Mouse (Mus musculus): ENCODE data around the gene Ttc36. TPM values are rescaled to one million over a fixed set of nuclear protein-coding genes. Genes with fewer than 3 reads are reported as not detected.

The Ttc36 gene
- total RNA-seq (2014; fragmentation: Nextera tagmentation) (not detected in 2 replicates), total RNA-seq (2017) (not detected in 2 replicates)

DNA sequence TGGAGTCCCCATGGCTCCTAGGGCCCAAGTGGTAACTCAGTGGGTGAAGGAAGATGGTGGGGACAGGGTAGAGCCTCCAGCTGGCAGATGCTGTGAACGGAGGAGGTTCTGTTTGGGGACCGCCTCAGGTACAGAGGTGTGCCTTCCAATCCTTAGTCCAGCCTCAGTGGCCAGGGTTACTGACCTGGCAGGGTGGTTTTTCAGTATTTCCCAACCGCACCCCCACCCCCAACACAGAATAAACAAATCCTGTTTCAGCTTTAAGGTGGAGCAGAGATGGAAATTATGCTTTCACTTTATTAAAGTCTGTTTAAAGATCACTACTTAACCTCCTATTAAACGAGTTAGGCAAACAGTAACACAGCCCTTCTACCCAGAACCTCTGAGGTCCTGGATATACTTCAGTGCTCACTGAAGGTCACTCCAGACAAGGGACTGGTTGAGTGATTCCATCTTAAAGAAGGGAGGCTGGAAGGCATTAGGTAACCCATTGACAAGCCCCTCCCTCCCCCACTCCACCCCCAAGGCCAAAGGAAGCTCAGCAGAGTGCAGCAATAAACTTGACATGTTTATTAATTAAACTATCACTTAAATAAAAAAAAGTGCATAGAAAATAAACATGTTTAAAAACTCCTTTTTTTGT, at the start of gene Ttc36:
Ttc36 (minus strand) TSS at position 265 of the 643 bp plus-strand sequence.
- ATAC-seq (replicated peaks; ENCODE audit: low FRiP score, low TSS enrichment, poor library complexity, severe bottlenecking) = no peak

DNA sequence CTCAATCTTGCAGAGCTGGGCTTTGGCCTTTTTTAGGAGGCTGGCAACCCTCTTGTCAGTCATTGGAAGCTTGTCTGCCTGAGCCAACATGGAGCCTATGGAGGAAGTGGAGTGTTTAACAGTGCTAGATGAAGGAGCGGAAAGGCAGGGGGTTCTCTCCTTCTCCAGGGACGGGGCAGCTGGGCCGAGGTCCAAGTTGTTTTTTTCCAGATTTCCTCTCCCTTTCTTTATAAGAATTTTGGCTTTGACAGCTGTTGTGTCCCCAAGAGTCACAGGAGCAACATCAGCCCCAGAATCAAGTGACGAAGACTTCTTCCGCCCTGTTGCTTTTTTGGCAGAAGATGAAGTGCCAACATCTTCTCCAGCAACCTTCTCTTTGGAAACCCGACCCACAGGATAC, 44.6 kb upstream of the Ttc36 start:
- ATAC-seq (replicated peaks; ENCODE audit: low FRiP score, low TSS enrichment, poor library complexity, severe bottlenecking) = no peak

DNA sequence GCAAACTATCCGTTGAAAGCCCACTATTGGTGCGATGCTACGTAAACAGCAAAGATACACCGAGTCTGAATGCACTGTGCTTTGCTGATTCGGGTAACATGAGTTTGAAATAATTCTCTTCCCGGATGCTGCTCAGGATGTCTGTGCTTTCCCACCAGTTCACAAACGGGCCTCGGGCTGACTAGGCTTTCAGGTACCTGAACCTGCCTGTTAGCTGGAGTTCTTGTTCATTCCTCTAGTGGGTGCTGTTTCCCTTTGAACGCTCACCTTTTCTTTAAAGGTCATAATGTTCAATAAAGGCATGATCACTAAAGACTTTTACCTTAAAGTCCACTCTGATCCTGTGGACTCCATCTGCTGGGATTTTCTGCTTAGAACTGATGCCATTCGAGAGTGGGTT, 38.4 kb upstream of the Ttc36 start:
- peak; percentile 67; the same call in 1 of the 2 replicates for ATAC-seq (replicated peaks; ENCODE audit: low FRiP score, low TSS enrichment, poor library complexity, severe bottlenecking)

DNA sequence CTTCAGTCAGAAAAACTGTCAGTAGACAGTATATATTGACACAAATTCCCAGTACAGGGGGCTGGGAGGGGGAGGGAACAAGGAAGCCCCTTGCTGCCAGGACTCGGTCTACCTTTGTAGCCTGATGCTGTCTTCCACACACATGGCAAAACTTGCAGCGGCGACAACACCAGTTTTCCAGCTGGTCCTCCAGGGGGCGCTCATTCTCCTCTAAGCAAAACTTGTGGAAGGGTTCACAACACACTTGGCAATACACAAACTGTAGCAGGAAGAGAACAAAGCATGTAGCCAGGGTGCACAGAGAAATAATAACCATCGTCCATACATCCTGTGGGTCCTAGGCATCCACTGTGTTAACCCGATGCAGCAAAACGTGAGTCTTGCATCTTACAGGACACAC, 33.6 kb upstream of the Ttc36 start:
- ATAC-seq (replicated peaks; ENCODE audit: low FRiP score, low TSS enrichment, poor library complexity, severe bottlenecking) = 0 out of 2 replicates have a peak, but pooled peaks have one; percentile 53

DNA sequence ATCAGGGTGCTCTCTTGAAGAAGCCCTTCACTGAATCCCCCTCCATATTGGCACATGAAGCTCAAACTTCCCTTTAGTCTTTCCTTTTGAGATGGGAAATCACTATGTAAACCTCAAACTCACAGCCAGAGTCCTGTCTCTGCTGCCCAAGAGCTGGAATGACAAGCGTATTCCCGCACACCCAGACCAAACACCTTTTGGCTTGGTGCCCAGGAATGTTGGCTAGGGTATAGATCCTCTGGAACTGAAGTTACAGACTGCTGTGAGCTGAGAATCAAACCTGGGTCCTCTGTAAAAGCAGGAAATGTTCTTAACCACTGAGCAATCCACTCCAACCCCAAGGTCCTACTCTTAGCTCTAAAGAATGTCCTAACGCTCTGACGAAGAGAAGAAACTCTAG, 29.5 kb upstream of the Ttc36 start:
- ATAC-seq (replicated peaks; ENCODE audit: low FRiP score, low TSS enrichment, poor library complexity, severe bottlenecking) = no peak

DNA sequence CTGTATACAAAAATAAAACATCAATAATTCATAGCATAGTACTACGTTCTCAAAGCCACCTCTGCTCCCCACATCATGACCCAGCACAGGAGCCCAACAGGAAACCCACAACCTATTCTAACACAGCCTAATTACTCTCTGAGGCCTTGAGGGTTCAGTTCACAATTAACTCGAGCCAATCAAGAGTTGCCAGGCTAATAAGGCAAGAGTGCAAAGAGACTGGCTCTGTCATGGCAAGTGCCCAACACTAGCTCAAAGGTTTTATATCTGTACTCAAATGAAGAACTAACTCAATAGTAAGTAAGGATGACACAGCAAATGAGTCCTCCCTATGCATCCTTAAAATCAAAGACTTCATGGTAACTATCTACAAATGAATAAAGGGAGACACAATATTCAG, 27.6 kb upstream of the Ttc36 start:
- no peak for ATAC-seq (replicated peaks; ENCODE audit: low FRiP score, low TSS enrichment, poor library complexity, severe bottlenecking)

DNA sequence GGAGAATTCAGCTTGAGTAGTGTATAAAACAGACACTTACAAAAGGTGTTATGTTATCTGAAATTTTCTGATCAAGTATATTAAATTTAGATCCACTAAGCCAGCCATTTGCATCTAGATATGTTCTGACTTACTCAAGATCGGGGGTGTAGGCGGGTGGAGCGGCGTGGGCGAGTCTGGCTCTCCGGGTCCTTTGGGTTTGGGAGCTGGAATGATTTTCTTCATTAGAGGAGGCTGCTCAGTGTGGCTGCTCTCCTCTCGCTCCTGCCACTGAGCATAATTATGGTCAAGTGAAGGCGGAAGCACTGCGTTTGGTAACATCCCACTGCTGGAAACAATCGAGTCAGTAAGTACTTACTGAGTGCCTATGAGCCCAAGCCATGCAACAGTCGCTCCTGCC, 26.1 kb upstream of the Ttc36 start:
- no peak for ATAC-seq (replicated peaks; ENCODE audit: low FRiP score, low TSS enrichment, poor library complexity, severe bottlenecking)

DNA sequence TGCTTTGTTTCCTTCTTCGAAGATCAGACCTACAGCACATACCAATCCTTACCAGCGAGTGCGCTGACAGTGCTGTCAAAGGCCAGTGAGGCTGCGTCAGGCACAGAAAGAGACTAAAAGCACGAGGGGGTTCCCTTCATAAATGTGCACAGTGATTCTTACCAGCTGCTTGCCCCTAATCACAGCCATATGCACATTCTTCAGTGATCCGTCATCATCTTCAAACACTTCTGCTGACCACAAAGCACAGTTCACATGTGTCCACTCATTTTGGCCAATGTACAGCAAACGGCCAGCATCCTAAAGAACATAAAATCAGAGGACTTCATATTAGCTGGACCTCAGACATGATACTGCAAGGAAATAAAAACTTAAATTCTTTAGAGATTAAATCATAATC, 23.8 kb upstream of the Ttc36 start:
- no peak for ATAC-seq (replicated peaks; ENCODE audit: low FRiP score, low TSS enrichment, poor library complexity, severe bottlenecking)

DNA sequence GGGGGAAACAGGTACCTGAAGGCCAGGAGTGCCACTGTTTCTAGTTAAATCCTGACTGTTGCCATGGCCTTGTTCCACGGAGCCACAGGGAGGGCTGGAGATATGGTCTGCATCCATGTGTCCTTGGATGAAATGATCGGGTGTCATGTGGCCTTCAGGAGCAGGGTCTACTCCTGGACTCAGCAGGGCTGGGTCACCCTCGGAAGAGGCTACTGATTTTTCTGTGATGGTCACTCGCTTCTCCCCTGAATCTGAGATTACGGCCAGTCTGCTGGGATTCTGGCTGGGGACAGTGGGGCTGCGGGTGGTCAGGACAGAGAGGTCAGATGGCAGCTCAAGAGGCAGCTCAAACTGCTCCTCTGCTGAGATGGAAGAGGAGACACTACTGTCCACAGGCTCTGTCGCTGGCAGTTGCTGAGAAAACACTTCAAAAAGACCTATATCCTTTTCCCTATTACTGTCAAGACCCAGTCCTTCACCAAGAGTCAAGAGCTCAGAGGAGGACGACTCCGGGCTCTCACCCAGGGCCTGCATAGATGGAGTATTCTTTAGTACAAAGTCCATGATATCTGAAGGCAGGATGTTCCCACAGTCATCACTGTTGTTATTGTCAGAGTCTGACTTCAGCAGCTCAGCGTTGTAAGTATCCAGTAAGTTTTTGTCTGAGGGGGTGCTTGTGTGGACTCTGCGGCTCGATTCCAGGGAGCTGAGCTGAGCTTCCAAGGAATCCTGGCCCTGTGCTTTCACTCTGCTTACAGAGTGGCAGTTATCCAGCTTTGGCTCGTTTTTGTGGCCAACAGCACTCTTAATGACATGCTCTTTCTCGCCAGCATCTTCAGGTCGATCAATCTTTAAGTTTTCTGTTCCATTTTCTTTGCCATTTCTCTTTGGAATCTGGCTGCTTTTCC, 17.3 kb upstream of the Ttc36 start:
- no peak for ATAC-seq (replicated peaks; ENCODE audit: low FRiP score, low TSS enrichment, poor library complexity, severe bottlenecking)

DNA sequence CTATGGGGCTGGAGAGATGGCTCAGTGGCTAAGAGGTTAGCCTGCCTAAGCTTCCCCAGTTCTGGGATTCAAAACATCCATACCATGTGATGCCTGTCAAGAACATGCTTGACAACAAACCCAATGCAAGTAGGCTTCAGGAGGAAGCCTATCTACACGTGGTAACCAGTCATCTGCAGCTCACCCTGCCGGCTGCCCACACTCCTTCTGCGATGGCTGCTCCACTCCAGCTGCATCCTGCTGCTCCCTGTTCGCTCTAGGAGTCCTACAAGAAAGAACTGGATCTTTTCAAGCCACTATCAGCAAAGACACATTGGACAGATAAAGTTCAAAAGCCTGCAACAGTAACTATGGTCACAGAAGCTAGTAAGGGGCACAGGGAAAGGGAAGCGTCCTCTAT, 14.7 kb upstream of the Ttc36 start:
- no peak for ATAC-seq (replicated peaks; ENCODE audit: low FRiP score, low TSS enrichment, poor library complexity, severe bottlenecking)

DNA sequence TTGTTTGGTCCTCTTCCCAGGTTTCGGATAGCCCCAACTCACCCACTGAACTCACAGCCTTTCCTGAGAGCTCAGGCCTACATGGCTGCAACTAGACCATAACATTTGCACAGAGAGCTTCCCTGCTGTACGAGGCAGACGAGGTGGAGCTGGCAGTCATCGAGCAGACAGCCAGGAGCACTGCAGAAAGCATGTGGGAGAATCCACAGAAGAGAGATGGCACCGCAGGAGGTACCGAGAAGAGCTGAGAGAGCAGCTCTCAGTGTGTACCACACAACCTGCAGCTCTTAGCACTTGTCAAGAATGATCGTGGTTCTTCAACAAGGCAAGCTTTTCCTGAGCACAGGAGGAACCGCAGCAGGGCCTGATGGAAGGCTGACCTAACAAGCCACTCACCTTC, 11.3 kb upstream of the Ttc36 start:
- ATAC-seq (replicated peaks; ENCODE audit: low FRiP score, low TSS enrichment, poor library complexity, severe bottlenecking) = no peak

DNA sequence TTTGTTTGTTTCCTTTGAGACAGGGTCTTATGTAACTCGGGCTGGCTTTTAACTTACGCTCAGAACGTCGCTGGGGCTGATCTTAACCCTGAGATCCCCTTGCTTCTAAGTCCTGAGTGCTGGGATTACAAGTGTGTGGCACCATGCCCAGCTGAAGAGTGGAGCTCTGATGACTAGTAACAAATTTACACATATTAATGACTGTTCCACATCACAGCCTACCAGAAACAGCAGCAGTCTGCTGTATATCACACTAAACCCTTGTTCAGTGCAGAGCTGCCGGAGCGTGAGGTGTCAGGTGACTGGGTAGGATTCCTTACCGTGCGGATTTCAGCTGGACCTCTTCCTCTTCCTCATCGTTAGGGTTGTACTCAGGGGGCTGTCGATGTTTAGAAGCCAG, 7.4 kb upstream of the Ttc36 start:
- no peak for ATAC-seq (replicated peaks; ENCODE audit: low FRiP score, low TSS enrichment, poor library complexity, severe bottlenecking)

DNA sequence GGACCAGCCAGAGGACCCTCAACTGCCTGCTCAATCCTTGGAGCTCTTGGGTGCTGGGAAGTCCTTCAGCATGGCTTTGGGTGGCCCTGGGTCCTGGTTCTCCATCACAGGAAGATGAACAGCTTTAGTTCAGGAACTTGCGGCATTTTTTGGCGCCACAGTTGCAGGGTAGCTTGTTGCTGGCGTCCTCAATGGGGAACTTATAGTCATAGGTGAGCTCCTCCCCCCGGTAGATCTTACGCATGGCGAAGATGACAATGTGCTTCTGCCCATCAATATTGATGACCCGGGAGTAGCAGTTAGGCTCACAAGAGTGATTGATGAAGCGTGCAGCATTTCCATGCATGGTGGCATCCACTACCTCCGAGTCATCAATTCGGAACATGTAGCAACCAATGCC, 4.9 kb upstream of the Ttc36 start:
- no peak for ATAC-seq (replicated peaks; ENCODE audit: low FRiP score, low TSS enrichment, poor library complexity, severe bottlenecking)

DNA sequence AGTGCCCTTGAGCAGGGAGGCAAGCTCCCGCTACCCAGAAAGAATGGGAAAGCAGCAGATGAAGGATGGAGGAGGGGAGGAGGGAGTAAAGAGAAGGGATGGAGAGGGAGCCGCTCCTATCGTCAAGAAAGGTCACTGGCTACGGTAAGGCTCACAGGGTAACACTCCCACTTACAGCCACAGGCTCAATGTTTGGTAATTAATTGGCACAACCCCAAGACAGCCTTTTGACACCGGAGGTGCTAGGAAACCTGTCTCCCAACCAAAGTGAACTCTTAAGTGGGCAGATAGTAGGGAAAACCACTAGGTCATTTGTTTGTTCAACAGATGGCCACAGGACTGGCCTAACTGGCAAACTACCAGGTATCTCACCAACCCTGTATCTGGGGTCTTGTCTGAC, 4.3 kb upstream of the Ttc36 start:
- ATAC-seq (replicated peaks; ENCODE audit: low FRiP score, low TSS enrichment, poor library complexity, severe bottlenecking) = no peak

DNA sequence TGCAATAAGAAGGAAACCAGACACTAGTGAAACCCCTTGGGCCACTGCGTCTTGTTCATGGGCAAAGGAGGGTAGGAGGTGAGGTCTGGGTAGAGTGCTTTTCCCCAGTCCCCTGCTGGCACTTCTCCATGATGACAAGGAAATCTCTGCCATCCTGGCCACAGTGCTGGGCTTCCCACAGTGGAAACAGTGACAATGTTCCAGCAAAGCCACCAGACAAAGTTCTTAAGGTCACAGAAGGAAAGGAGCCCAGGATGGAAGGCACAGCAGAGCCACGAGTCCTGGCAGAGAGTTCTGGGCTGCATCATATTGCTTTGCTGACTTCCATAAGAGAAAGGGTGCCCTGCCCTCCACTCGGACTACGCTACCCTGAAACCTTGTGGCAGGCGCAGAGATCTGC, 2.7 kb upstream of the Ttc36 start:
- ATAC-seq (replicated peaks; ENCODE audit: low FRiP score, low TSS enrichment, poor library complexity, severe bottlenecking) = no peak

DNA sequence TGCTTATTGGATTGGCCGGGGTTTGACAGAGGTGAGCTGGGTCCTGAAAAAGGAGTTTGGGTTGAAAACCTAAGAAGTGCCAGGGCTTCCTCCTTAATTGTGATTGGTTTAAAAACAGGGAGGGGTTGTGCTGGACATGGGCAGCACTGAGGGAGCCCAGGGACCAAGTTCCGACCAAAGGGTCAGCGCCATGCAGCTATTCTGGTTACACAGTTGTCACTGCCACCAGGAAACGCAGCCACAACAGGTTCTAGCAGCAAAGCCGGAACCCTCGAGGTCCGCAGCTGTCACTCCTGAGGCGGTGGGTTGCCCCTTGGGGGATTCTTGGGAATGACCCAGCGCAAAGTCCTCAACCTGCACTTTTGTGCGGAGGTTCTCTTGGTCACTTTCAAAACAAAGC, 1.8 kb upstream of the Ttc36 start:
- ATAC-seq (replicated peaks; ENCODE audit: low FRiP score, low TSS enrichment, poor library complexity, severe bottlenecking) = no peak

DNA sequence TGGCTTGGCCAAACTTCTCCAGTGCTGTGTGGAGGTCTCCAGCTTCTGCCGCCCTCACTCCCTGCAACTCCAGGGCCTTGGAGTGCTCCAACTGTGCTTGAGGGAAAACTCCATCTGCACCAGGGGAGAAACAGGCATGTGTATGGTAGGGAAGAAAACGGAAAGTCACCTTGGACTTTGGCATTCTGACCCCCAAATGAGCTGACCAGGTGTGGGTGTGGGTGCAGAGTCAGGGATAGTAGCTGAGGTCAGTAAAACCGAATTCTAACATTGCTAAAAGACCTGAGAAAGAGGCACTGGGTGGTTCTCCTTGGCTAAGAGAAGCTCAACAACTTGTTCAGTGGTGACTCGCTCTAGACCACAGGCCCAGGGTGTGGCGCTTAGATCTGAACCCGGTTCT, 1.2 kb downstream of the Ttc36 start:
- no peak for ATAC-seq (replicated peaks; ENCODE audit: low FRiP score, low TSS enrichment, poor library complexity, severe bottlenecking)

DNA sequence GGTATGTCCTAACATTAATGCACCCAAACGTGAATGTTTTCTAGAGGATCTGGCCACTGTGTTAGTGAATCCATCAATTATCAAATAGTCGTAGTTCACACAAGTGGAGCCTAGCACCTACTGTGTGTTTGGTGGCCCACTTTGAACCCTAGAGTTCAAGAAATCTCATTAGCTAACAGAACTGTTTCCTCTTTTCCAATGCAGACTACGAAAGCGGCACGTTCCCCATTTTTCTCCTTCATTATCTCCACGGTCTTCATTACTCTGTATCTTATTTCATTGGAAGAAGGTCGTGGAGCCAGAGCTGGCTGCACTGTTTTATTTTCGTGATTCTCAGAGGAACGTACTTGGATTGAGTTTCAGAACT, 2.9 kb downstream of the Ttc36 start:
- no peak for ATAC-seq (replicated peaks; ENCODE audit: low FRiP score, low TSS enrichment, poor library complexity, severe bottlenecking)

DNA sequence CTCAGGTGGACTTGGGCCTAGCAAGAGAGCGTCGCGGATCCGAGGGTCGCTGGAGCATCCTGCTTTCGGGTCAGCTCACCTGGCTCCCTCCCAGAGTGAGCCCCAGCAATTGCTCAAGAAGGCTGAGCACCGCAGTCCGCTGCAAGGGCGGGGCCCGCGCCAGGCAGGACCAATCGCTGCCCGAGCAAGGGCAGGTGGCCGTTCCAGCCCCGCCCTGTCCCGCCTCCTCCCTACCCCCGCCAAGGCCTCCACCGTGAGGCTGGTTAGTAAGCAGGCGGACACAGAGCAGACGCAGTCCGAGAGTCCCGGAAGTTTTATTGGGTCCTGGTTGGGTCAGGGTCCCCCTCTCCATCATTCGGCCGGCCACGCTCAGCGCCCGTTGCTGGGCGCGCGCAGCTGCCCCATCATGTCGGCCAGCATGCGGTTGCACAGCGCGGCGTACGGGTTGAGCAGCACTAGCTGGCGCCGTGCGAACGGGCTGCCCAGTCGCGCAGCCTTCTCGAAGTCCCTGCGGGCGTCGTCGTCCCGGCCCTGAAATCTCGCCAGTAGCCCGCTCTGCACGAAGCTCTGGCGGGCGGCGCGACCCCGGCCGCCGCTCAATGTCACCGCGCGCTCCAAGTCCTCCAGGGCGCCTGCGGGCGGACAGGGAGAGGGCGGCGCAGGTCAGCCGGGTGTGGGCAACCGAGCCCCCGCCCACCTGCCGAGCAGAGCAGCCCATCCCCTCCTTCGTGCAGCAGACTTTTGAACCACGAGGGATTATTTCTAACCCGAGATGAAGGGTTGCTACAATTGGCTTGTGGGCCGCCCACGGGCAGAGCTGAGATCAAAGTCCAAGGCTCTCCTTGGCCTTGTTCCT, 3.5 kb downstream of the Ttc36 start, which contains the start of gene Tmem25:
Tmem25 (minus strand) TSS at position 206 of the 856 bp plus-strand sequence.
- peak; percentile 83 for ATAC-seq (replicated peaks; ENCODE audit: low FRiP score, low TSS enrichment, poor library complexity, severe bottlenecking)

DNA sequence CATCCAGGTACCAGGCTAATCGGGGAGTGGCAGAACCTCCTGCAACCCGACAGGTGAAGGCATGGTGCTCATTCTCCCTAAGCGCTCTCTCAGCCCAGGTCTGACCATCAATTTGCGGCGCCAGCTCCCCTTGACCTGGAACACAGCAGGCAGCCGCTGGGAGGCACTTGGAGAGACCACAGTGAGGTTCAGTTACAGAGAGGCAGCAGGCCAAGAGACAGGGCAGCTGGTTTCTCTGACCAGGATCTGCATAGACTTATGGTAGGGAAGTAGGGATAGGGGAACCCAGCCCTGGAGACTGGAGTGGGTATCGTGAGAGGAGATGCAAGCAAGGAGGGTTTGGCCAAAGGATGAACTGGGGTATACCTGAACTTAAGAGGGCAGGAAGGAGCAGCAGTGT, 4.6 kb downstream of the Ttc36 start:
- no peak for ATAC-seq (replicated peaks; ENCODE audit: low FRiP score, low TSS enrichment, poor library complexity, severe bottlenecking)

All from megakaryocyte-erythroid progenitor cell, adult 5-6 weeks (primary cell).